Mouse (Mus musculus): ENCODE measurements around the gene Lce1i. TPM values are rescaled to one million over a fixed set of nuclear protein-coding genes. Genes with fewer than 3 reads are reported as not detected.
"Not testable (repeated sequence)": the region's sequence is repeated elsewhere in the genome, so short reads cannot be mapped to it uniquely, and the experiment has no call there.

The Lce1i gene
- not detected in 2 replicates for polyA plus RNA-seq (2014; fragmentation: Nextera tagmentation; extraction: Ambion mirVana)

GRCm38 (mm10) chr3:92778799-92779198, at the start of gene Lce1i:
Gene Lce1i, minus strand, starts transcription at chr3:92778899.
- H3K9me3 ChIP-seq (replicated peaks; ENCODE audit: control insufficient read depth, low read length) = no peaks in the 10 kb centered on the region
- H3K36me3 ChIP-seq (ENCODE audit: control insufficient read depth, insufficient read depth, low read length) = no peaks in the 10 kb centered on the region
- H3K4me3 ChIP-seq (ENCODE audit: low read depth, low read length) = no peak within 1 kb of the TSS
- H3K27ac ChIP-seq (ENCODE audit: low read depth, low read length) = no peak within 1 kb of the TSS
- no peak within 1 kb of the TSS for H3K9ac ChIP-seq (ENCODE audit: low read length)
- H3K4me1 ChIP-seq (ENCODE audit: control insufficient read depth, insufficient read depth, low read length) = no peaks in the 10 kb centered on the region
- H3K27me3 ChIP-seq (replicated peaks; ENCODE audit: control insufficient read depth, insufficient read depth, low read length) = no peaks in the 10 kb centered on the region
- no peak for DNase-seq (ENCODE audit: low spot score)
- no peak within 1 kb of the TSS for H3K4me2 ChIP-seq (ENCODE audit: low read length)
- ATAC-seq = no peak
- WGBS = 88% methylated on average over 1 of the region's 1 CpGs

GRCm38 (mm10) chr3:92827108-92827507, 48.4 kb upstream of the Lce1i start, which contains the start of gene Kprp:
Gene Kprp, minus strand, starts transcription at chr3:92827247.
- H3K9ac ChIP-seq (ENCODE audit: low read length) = no peak within 1 kb of the TSS
- H3K27me3 ChIP-seq (replicated peaks; ENCODE audit: control insufficient read depth, insufficient read depth, low read length) = no peaks in the 10 kb centered on the region
- H3K27ac ChIP-seq (ENCODE audit: low read depth, low read length) = no peak within 1 kb of the TSS
- no peak for DNase-seq (ENCODE audit: low spot score)
- ATAC-seq = no peak
- H3K4me1 ChIP-seq (ENCODE audit: control insufficient read depth, insufficient read depth, low read length) = no peaks in the 10 kb centered on the region
- no peaks in the 10 kb centered on the region for H3K36me3 ChIP-seq (ENCODE audit: control insufficient read depth, insufficient read depth, low read length)
- H3K4me2 ChIP-seq (ENCODE audit: low read length) = no peak within 1 kb of the TSS
- WGBS = 44% methylated on average over 1 of the region's 1 CpGs
- no peaks in the 10 kb centered on the region for H3K9me3 ChIP-seq (replicated peaks; ENCODE audit: control insufficient read depth, low read length)
- H3K4me3 ChIP-seq (ENCODE audit: low read depth, low read length) = no peak within 1 kb of the TSS

- ATAC-seq (no peak), DNase-seq (ENCODE audit: low spot score) (no peak)
- Histone ChIP-seq H3K9me3 (replicated peaks; ENCODE audit: control insufficient read depth, low read length) (no peaks in the 10 kb centered on the region), H3K4me2 (ENCODE audit: low read length) (no peak overlapping the region), H3K9ac (ENCODE audit: low read length) (no peak overlapping the region), H3K4me1 (ENCODE audit: control insufficient read depth, insufficient read depth, low read length) (no peaks in the 10 kb centered on the region), H3K27me3 (replicated peaks; ENCODE audit: control insufficient read depth, insufficient read depth, low read length) (no peaks in the 10 kb centered on the region), H3K36me3 (ENCODE audit: control insufficient read depth, insufficient read depth, low read length) (no peaks in the 10 kb centered on the region), H3K27ac (ENCODE audit: low read depth, low read length) (no peak overlapping the region), H3K4me3 (ENCODE audit: low read depth, low read length) (no peak overlapping the region)
- WGBS = 43% methylated on average over 1 of the region's 1 CpGs
These were observed 47.1 kb upstream of the Lce1i start for GRCm38 (mm10) chr3:92825808-92826207.

- not testable (repeated sequence) for H3K27me3 ChIP-seq (replicated peaks; ENCODE audit: control insufficient read depth, insufficient read depth, low read length); DNase-seq (ENCODE audit: low spot score); H3K4me3 ChIP-seq (ENCODE audit: low read depth, low read length); H3K4me1 ChIP-seq (ENCODE audit: control insufficient read depth, insufficient read depth, low read length); H3K4me2 ChIP-seq (ENCODE audit: low read length); H3K9me3 ChIP-seq (replicated peaks; ENCODE audit: control insufficient read depth, low read length); H3K27ac ChIP-seq (ENCODE audit: low read depth, low read length); ATAC-seq; H3K9ac ChIP-seq (ENCODE audit: low read length); H3K36me3 ChIP-seq (ENCODE audit: control insufficient read depth, insufficient read depth, low read length)
- WGBS = 82% methylated on average over 2 of the region's 2 CpGs
These were observed 37.3 kb upstream of the Lce1i start for GRCm38 (mm10) chr3:92816036-92816435.

- no peak overlapping the region for H3K27ac ChIP-seq (ENCODE audit: low read depth, low read length)
- no peaks in the 10 kb centered on the region for H3K36me3 ChIP-seq (ENCODE audit: control insufficient read depth, insufficient read depth, low read length)
- no peaks in the 10 kb centered on the region for H3K27me3 ChIP-seq (replicated peaks; ENCODE audit: control insufficient read depth, insufficient read depth, low read length)
- DNase-seq (ENCODE audit: low spot score) (no peak), ATAC-seq (no peak)
- H3K4me2 ChIP-seq (ENCODE audit: low read length) = no peak overlapping the region
- no peaks in the 10 kb centered on the region for H3K9me3 ChIP-seq (replicated peaks; ENCODE audit: control insufficient read depth, low read length)
- H3K4me3 ChIP-seq (ENCODE audit: low read depth, low read length) = no peak overlapping the region
- no peak overlapping the region for H3K9ac ChIP-seq (ENCODE audit: low read length)
- no peaks in the 10 kb centered on the region for H3K4me1 ChIP-seq (ENCODE audit: control insufficient read depth, insufficient read depth, low read length)
- WGBS = 87% methylated on average over 3 of the region's 3 CpGs
These were observed 36.9 kb upstream of the Lce1i start for GRCm38 (mm10) chr3:92815581-92815980.

GRCm38 (mm10) chr3:92807791-92808190, 29.1 kb upstream of the Lce1i start, which contains the start of gene Lce1k:
Gene Lce1k, minus strand, starts transcription at chr3:92807891.
- Histone ChIP-seq H3K27me3 (replicated peaks; ENCODE audit: control insufficient read depth, insufficient read depth, low read length) (no peaks in the 10 kb centered on the region), H3K27ac (ENCODE audit: low read depth, low read length) (no peak within 1 kb of the TSS), H3K4me2 (ENCODE audit: low read length) (no peak within 1 kb of the TSS), H3K9me3 (replicated peaks; ENCODE audit: control insufficient read depth, low read length) (no peaks in the 10 kb centered on the region), H3K4me1 (ENCODE audit: control insufficient read depth, insufficient read depth, low read length) (no peaks in the 10 kb centered on the region), H3K4me3 (ENCODE audit: low read depth, low read length) (no peak within 1 kb of the TSS), H3K36me3 (ENCODE audit: control insufficient read depth, insufficient read depth, low read length) (no peaks in the 10 kb centered on the region), H3K9ac (ENCODE audit: low read length) (no peak within 1 kb of the TSS)
- DNase-seq (ENCODE audit: low spot score) (no peak), ATAC-seq (no peak)

- Histone ChIP-seq H3K36me3 (ENCODE audit: control insufficient read depth, insufficient read depth, low read length) (no peaks in the 10 kb centered on the region), H3K4me2 (ENCODE audit: low read length) (no peak within 1 kb of the TSS), H3K27ac (ENCODE audit: low read depth, low read length) (no peak within 1 kb of the TSS), H3K9ac (ENCODE audit: low read length) (no peak within 1 kb of the TSS), H3K9me3 (replicated peaks; ENCODE audit: control insufficient read depth, low read length) (no peaks in the 10 kb centered on the region), H3K27me3 (replicated peaks; ENCODE audit: control insufficient read depth, insufficient read depth, low read length) (no peaks in the 10 kb centered on the region), H3K4me3 (ENCODE audit: low read depth, low read length) (no peak within 1 kb of the TSS), H3K4me1 (ENCODE audit: control insufficient read depth, insufficient read depth, low read length) (no peaks in the 10 kb centered on the region)
- no peak for DNase-seq (ENCODE audit: low spot score)
- no peak for ATAC-seq
- WGBS = 96% methylated on average over 1 of the region's 1 CpGs
These were observed 11.7 kb upstream of the Lce1i start, which contains the start of gene Lce1j for GRCm38 (mm10) chr3:92790414-92790813. Gene Lce1j, minus strand, starts transcription at chr3:92790514.

GRCm38 (mm10) chr3:92771573-92771972, 7.1 kb downstream of the Lce1i start:
- H3K27ac ChIP-seq (ENCODE audit: low read depth, low read length) = no peak overlapping the region
- 23% methylated on average over 3 of the region's 3 CpGs for WGBS
- no peak for ATAC-seq
- H3K4me2 ChIP-seq (ENCODE audit: low read length) = no peak overlapping the region
- no peaks in the 10 kb centered on the region for H3K36me3 ChIP-seq (ENCODE audit: control insufficient read depth, insufficient read depth, low read length)
- H3K27me3 ChIP-seq (replicated peaks; ENCODE audit: control insufficient read depth, insufficient read depth, low read length) = no peaks in the 10 kb centered on the region
- no peak overlapping the region for H3K9ac ChIP-seq (ENCODE audit: low read length)
- DNase-seq (ENCODE audit: low spot score) = peak; percentile 20
- no peaks in the 10 kb centered on the region for H3K4me1 ChIP-seq (ENCODE audit: control insufficient read depth, insufficient read depth, low read length)
- H3K9me3 ChIP-seq (replicated peaks; ENCODE audit: control insufficient read depth, low read length) = no peaks in the 10 kb centered on the region
- H3K4me3 ChIP-seq (ENCODE audit: low read depth, low read length) = no peak overlapping the region

GRCm38 (mm10) chr3:92764965-92765364, 13.7 kb downstream of the Lce1i start, which contains the start of gene Lce1h:
Gene Lce1h, minus strand, starts transcription at chr3:92765065.
- ATAC-seq = no peak
- no peak for DNase-seq (ENCODE audit: low spot score)
- Histone ChIP-seq H3K9me3 (replicated peaks; ENCODE audit: control insufficient read depth, low read length) (no peaks in the 10 kb centered on the region), H3K27me3 (replicated peaks; ENCODE audit: control insufficient read depth, insufficient read depth, low read length) (no peaks in the 10 kb centered on the region), H3K27ac (ENCODE audit: low read depth, low read length) (no peak within 1 kb of the TSS), H3K9ac (ENCODE audit: low read length) (no peak within 1 kb of the TSS), H3K4me2 (ENCODE audit: low read length) (no peak within 1 kb of the TSS), H3K4me3 (ENCODE audit: low read depth, low read length) (no peak within 1 kb of the TSS), H3K4me1 (ENCODE audit: control insufficient read depth, insufficient read depth, low read length) (no peaks in the 10 kb centered on the region), H3K36me3 (ENCODE audit: control insufficient read depth, insufficient read depth, low read length) (no peaks in the 10 kb centered on the region)
- WGBS = 93% methylated on average over 1 of the region's 1 CpGs

Measured in forebrain, embryonic 14.5 days (tissue).